ENCODE assay signal across 11 mouse cellular contexts in genomic region chr10:30729157-30730096, GRCm38 (mm10).
DNase-seq lines count a peak whose midpoint lies in the region; ATAC-seq and TF ChIP-seq lines count a peak whose summit lies in the region.
"Had no signal": no experiment of that assay in that cellular context is flagged by ENCODE, and none has a peak within 500 bp of the region (broad histone marks: within the 10 kb centered on the region; RNA-seq: fewer than 3 reads in every experiment).

No protein-coding gene starts in this region.

- H3K4me3 ChIP-seq in kidney, adult 2 months (ENCODE audit: insufficient read depth, low read depth, low read length), result no peak overlapping the region
- H3K4me3 ChIP-seq in hindbrain, postnatal 0 days (ENCODE audit: low read length), result no peak overlapping the region
- H3K4me3 ChIP-seq: megakaryocyte, embryonic 14.5 days had no signal

- 91% methylated on average over 5 of the region's 5 CpGs for WGBS in kidney, adult 2 months
- WGBS in hindbrain, postnatal 0 days, result 84% methylated on average over 5 of the region's 5 CpGs

- no peak for TF ChIP-seq POLR2A in kidney, adult 2 months (IDR thresholded peaks at IDR 0.05; ENCODE audit: low read depth, low read length)

- no peak; the same call in 1 of the 2 replicates for TF ChIP-seq CTCF in kidney, adult 2 months (conservative IDR thresholded peaks at IDR 0.05; ENCODE audit: insufficient read depth, insufficient read length, low read depth, low read length)
- TF ChIP-seq CTCF in hindbrain, postnatal 0 days (IDR thresholded peaks at IDR 0.05; ENCODE audit: low read depth), result peak; percentile 16; the same call in 1 of the 2 replicates

- peaks cover 2% of the 10 kb centered on the region; the same call in 1 of the 2 replicates for H3K36me3 ChIP-seq in kidney, adult 2 months (ENCODE audit: control insufficient read depth, insufficient read depth, low read length)
- no peaks in the 10 kb centered on the region for H3K36me3 ChIP-seq in hindbrain, postnatal 0 days (ENCODE audit: insufficient read depth, low read length)

- H3K27me3 ChIP-seq in kidney, adult 2 months (replicated peaks; ENCODE audit: control insufficient read depth, insufficient read depth, low read length), result no peaks in the 10 kb centered on the region
- H3K27me3 ChIP-seq in hindbrain, postnatal 0 days (ENCODE audit: insufficient read depth, low read length), result no peaks in the 10 kb centered on the region
- H3K27me3 ChIP-seq: megakaryocyte, embryonic 14.5 days had no signal

- no peak overlapping the region for H3K4me2 ChIP-seq in hindbrain, postnatal 0 days (ENCODE audit: low read depth, low read length)

- no peak overlapping the region for H3K27ac ChIP-seq in kidney, adult 2 months (ENCODE audit: insufficient read depth, low read depth, low read length)
- no peak overlapping the region for H3K27ac ChIP-seq in hindbrain, postnatal 0 days

- no peaks in the 10 kb centered on the region for H3K9me3 ChIP-seq in hindbrain, postnatal 0 days (ENCODE audit: low read length)
- H3K9me3 ChIP-seq: megakaryocyte, embryonic 14.5 days had no signal

- peak; percentile 33 for DNase-seq in kidney, adult 2 months
- DNase-seq in kidney, adult 11 months, result no peak
- DNase-seq in NIH3T3 (ENCODE audit: low read depth), result peak; percentile 56
- no peak for DNase-seq in hindbrain, postnatal 0 days (ENCODE audit: low spot score)
- DNase-seq in lung, postnatal 36 days, result peak; percentile 51
- no peak for DNase-seq in thymus, postnatal 36 days
- DNase-seq in right cerebral cortex, postnatal 4 days, result no peak
- DNase-seq: forebrain, postnatal 0 days; right cerebral cortex, adult 18-20 months had no signal

- peaks cover 13% of the 10 kb centered on the region; the same call in 1 of the 2 replicates for H3K4me1 ChIP-seq in kidney, adult 2 months (ENCODE audit: control insufficient read depth, insufficient read depth, low read length)
- no peaks in the 10 kb centered on the region; the same call in 1 of the 2 replicates for H3K4me1 ChIP-seq in hindbrain, postnatal 0 days (ENCODE audit: insufficient read depth, low read length)

- H3K9ac ChIP-seq in hindbrain, postnatal 0 days (replicated peaks; ENCODE audit: low read length), result no peak overlapping the region
- H3K9ac ChIP-seq: forebrain, postnatal 0 days had no signal

- ATAC-seq in hindbrain, postnatal 0 days, result peak; percentile 55; the same call in 1 of the 2 replicates
- no peak for ATAC-seq in activated CD4-positive, CD25-positive, alpha-beta regulatory T cell, adult 4 months
- ATAC-seq: forebrain, postnatal 0 days had no signal

Comparison
In these comparisons a context has a peak if more than half of its experiments do, and no peak if none do; other contexts are left out.
1. DNase-seq: peak in kidney, adult 2 months (single experiment), NIH3T3 (single experiment) and lung, postnatal 36 days (single experiment); none in kidney, adult 11 months (single experiment), hindbrain, postnatal 0 days (single experiment), thymus, postnatal 36 days (0 of 2) and right cerebral cortex, postnatal 4 days (single experiment).